In genomic region chr2:25663511-25663910, GRCm38 (mm10) we compare ENCODE assay signal across 10 mouse cellular contexts. TPM values are rescaled to one million over a fixed set of nuclear protein-coding genes. Genes with fewer than 3 reads are reported as not detected.
A peak's percentile ranks its signal among the peaks of the same experiment; 100 is the strongest.
DNase-seq lines count a peak whose midpoint lies in the region; ATAC-seq and TF ChIP-seq lines count a peak whose summit lies in the region.
"Had no signal": no experiment of that assay in that cellular context is flagged by ENCODE, and none has a peak within 500 bp of the region (broad histone marks: within the 10 kb centered on the region; RNA-seq: fewer than 3 reads in every experiment).

No protein-coding gene starts in this region.

- no peaks in the 10 kb centered on the region for H3K4me1 ChIP-seq in hindbrain, embryonic 14.5 days (replicated peaks; ENCODE audit: control insufficient read depth, insufficient read depth, low read length)
- H3K4me1 ChIP-seq in hindbrain, embryonic 12.5 days, result no peaks in the 10 kb centered on the region
- H3K4me1 ChIP-seq: limb, embryonic 13.5 days had no signal

- ATAC-seq in hindbrain, embryonic 14.5 days (ENCODE audit: low FRiP score), result no peak
- ATAC-seq in hindbrain, embryonic 12.5 days (ENCODE audit: low FRiP score), result no peak
- no peak for ATAC-seq in Patski
- peak; percentile 63 for ATAC-seq in common myeloid progenitor, adult 5-6 weeks (replicated peaks; ENCODE audit: low read depth, poor library complexity, severe bottlenecking)
- no peak for ATAC-seq in megakaryocyte-erythroid progenitor cell, adult 5-6 weeks (replicated peaks; ENCODE audit: low FRiP score, low TSS enrichment, poor library complexity, severe bottlenecking)

- no peak overlapping the region for H3K4me2 ChIP-seq in hindbrain, embryonic 14.5 days (replicated peaks)
- H3K4me2 ChIP-seq in hindbrain, embryonic 12.5 days (replicated peaks), result no peak overlapping the region
- H3K4me2 ChIP-seq: limb, embryonic 13.5 days had no signal

- DNase-seq in hindbrain, embryonic 14.5 days (ENCODE audit: low spot score), result peak; percentile 44
- DNase-seq in CD4-positive helper T cell, adult 2 months (ENCODE audit: low read depth, low spot score), result peak; percentile 26
- DNase-seq in Patski (ENCODE audit: low read depth, low spot score), result no peak
- DNase-seq in kidney, postnatal 10 days, result peak; percentile 71
- peak; percentile 35 for DNase-seq in mesoderm, embryonic 11.5 days (ENCODE audit: low read depth, low spot score)

- H3K4me3 ChIP-seq in hindbrain, embryonic 14.5 days (replicated peaks; ENCODE audit: low read length), result no peak overlapping the region
- no peak overlapping the region for H3K4me3 ChIP-seq in hindbrain, embryonic 12.5 days
- H3K4me3 ChIP-seq: erythroblast, embryonic 14.5 days; limb, embryonic 13.5 days had no signal

- peak; percentile 83 for TF ChIP-seq CTCF in Patski (IDR thresholded peaks at IDR 0.05)

- WGBS in hindbrain, embryonic 14.5 days, result 73% methylated on average over 1 of the region's 1 CpGs
- 81% methylated on average over 1 of the region's 1 CpGs for WGBS in hindbrain, embryonic 12.5 days

- POLR2A ChIA-PET in Patski (lab: Charles Lee), result no interaction called here

- no peaks in the 10 kb centered on the region for H3K36me3 ChIP-seq in hindbrain, embryonic 14.5 days (replicated peaks; ENCODE audit: control insufficient read depth, insufficient read depth)
- H3K36me3 ChIP-seq in hindbrain, embryonic 12.5 days, result no peaks in the 10 kb centered on the region
- H3K36me3 ChIP-seq: limb, embryonic 13.5 days had no signal

- H3K9me3 ChIP-seq in hindbrain, embryonic 14.5 days (ENCODE audit: control insufficient read depth, low read length), result no peaks in the 10 kb centered on the region
- H3K9me3 ChIP-seq in hindbrain, embryonic 12.5 days (replicated peaks), result no peaks in the 10 kb centered on the region
- H3K9me3 ChIP-seq: limb, embryonic 13.5 days had no signal

- H3K27ac ChIP-seq in hindbrain, embryonic 14.5 days, result no peak overlapping the region
- no peak overlapping the region for H3K27ac ChIP-seq in hindbrain, embryonic 12.5 days
- H3K27ac ChIP-seq: limb, embryonic 13.5 days had no signal

- CTCF ChIA-PET in Patski (lab: Charles Lee), result no interaction called here

- no peak overlapping the region for H3K9ac ChIP-seq in hindbrain, embryonic 14.5 days
- H3K9ac ChIP-seq in hindbrain, embryonic 12.5 days, result no peak overlapping the region
- H3K9ac ChIP-seq: limb, embryonic 13.5 days had no signal

- H3K27me3 ChIP-seq in hindbrain, embryonic 14.5 days (ENCODE audit: control insufficient read depth, insufficient read depth, low read length), result no peaks in the 10 kb centered on the region
- H3K27me3 ChIP-seq in hindbrain, embryonic 12.5 days, result no peaks in the 10 kb centered on the region; the same call in 1 of the 2 replicates
- no peaks in the 10 kb centered on the region for H3K27me3 ChIP-seq in Patski
- H3K27me3 ChIP-seq: limb, embryonic 13.5 days had no signal

- in situ Hi-C loops in Patski (cut with MboI; ENCODE audit: low pct_unique_long_range_greater_than_20kb), result no loop called here

RNA-seq across cellular contexts. Expression of gene Lcn5, which starts 5.8 kb away (rescaled TPM):
- not detected in 2 replicates for polyA plus RNA-seq in hindbrain, embryonic 14.5 days (2014; fragmentation: Nextera tagmentation; extraction: Ambion mirVana)
- not detected in 2 replicates for polyA plus RNA-seq in hindbrain, embryonic 12.5 days (2016; fragmentation: Nextera tagmentation; extraction: Ambion mirVana)
- polyA plus RNA-seq in Patski (2021), result not detected
- total RNA-seq in common myeloid progenitor, adult 5-6 weeks (2017), result not detected in 2 replicates
- not detected in 2 replicates for total RNA-seq in megakaryocyte-erythroid progenitor cell, adult 5-6 weeks (2014; fragmentation: Nextera tagmentation)
- not detected in 2 replicates for total RNA-seq in megakaryocyte-erythroid progenitor cell, adult 5-6 weeks (2017)
- polyA plus RNA-seq: erythroblast, embryonic 14.5 days; limb, embryonic 13.5 days had no signal

RNA-seq across cellular contexts. Expression of gene Lcn8, which starts 10.6 kb away (rescaled TPM):
- not detected in 2 replicates for polyA plus RNA-seq in hindbrain, embryonic 14.5 days (2014; fragmentation: Nextera tagmentation; extraction: Ambion mirVana)
- not detected in 2 replicates for polyA plus RNA-seq in hindbrain, embryonic 12.5 days (2016; fragmentation: Nextera tagmentation; extraction: Ambion mirVana)
- not detected for polyA plus RNA-seq in Patski (2021)
- total RNA-seq in common myeloid progenitor, adult 5-6 weeks (2017), result not detected in 2 replicates
- not detected in 2 replicates for total RNA-seq in megakaryocyte-erythroid progenitor cell, adult 5-6 weeks (2014; fragmentation: Nextera tagmentation)
- total RNA-seq in megakaryocyte-erythroid progenitor cell, adult 5-6 weeks (2017), result not detected in 2 replicates
- polyA plus RNA-seq: erythroblast, embryonic 14.5 days had no signal

RNA-seq across cellular contexts. Expression of gene Lcn6, which starts 13.1 kb away (rescaled TPM):
- not detected in 2 replicates for polyA plus RNA-seq in hindbrain, embryonic 14.5 days (2014; fragmentation: Nextera tagmentation; extraction: Ambion mirVana)
- not detected in 2 replicates for polyA plus RNA-seq in hindbrain, embryonic 12.5 days (2016; fragmentation: Nextera tagmentation; extraction: Ambion mirVana)
- not detected for polyA plus RNA-seq in Patski (2021)
- not detected in 2 replicates for total RNA-seq in common myeloid progenitor, adult 5-6 weeks (2017)
- total RNA-seq in megakaryocyte-erythroid progenitor cell, adult 5-6 weeks (2014; fragmentation: Nextera tagmentation), result not detected in 2 replicates
- total RNA-seq in megakaryocyte-erythroid progenitor cell, adult 5-6 weeks (2017), result not detected in 2 replicates
- polyA plus RNA-seq: erythroblast, embryonic 14.5 days; limb, embryonic 13.5 days had no signal

RNA-seq across cellular contexts. Expression of gene Lcn10, which starts 19.0 kb away (rescaled TPM):
- not detected in 2 replicates for polyA plus RNA-seq in hindbrain, embryonic 14.5 days (2014; fragmentation: Nextera tagmentation; extraction: Ambion mirVana)
- polyA plus RNA-seq in hindbrain, embryonic 12.5 days (2016; fragmentation: Nextera tagmentation; extraction: Ambion mirVana), result not detected in 2 replicates
- polyA plus RNA-seq in Patski (2021), result not detected
- not detected in 2 replicates for total RNA-seq in common myeloid progenitor, adult 5-6 weeks (2017)
- not detected in 2 replicates for total RNA-seq in megakaryocyte-erythroid progenitor cell, adult 5-6 weeks (2014; fragmentation: Nextera tagmentation)
- not detected in 2 replicates for total RNA-seq in megakaryocyte-erythroid progenitor cell, adult 5-6 weeks (2017)
- polyA plus RNA-seq: erythroblast, embryonic 14.5 days; limb, embryonic 13.5 days had no signal

RNA-seq across cellular contexts. Expression of gene Fcna, which starts 35.7 kb away (rescaled TPM):
- 3.9 and 4.0 TPM in 2 replicates for polyA plus RNA-seq in hindbrain, embryonic 14.5 days (2014; fragmentation: Nextera tagmentation; extraction: Ambion mirVana)
- 0.96 and 1.3 TPM in 2 replicates for polyA plus RNA-seq in hindbrain, embryonic 12.5 days (2016; fragmentation: Nextera tagmentation; extraction: Ambion mirVana)
- not detected for polyA plus RNA-seq in Patski (2021)
- total RNA-seq in common myeloid progenitor, adult 5-6 weeks (2017), result 1.6 and 2.4 TPM in 2 replicates
- not detected in 2 replicates for total RNA-seq in megakaryocyte-erythroid progenitor cell, adult 5-6 weeks (2014; fragmentation: Nextera tagmentation)
- total RNA-seq in megakaryocyte-erythroid progenitor cell, adult 5-6 weeks (2017), result not detected in 2 replicates
